Mouse (Mus musculus) liver, adult 2 months (tissue): Measurements from ENCODE around the gene Adcy6. TPM values are rescaled to one million over a fixed set of nuclear protein-coding genes. Genes with fewer than 3 reads are reported as not detected.
"Not testable (repeated sequence)": the region's sequence is repeated elsewhere in the genome, so short reads cannot be mapped to it uniquely, and the experiment has no call there.

Experiments
- DNase-seq: peaks from one replicate; pipeline ENCODE4 v3.0.0-alpha.2; 2011; ENCODE audit warnings: low read depth, low spot score; ENCODE audit errors: extremely low read depth
- H3K27ac ChIP-seq: fragments of 200-500 bp; replicated peaks from 2 replicates; pipeline ENCODE4 v1.5.1; 2012; ENCODE audit warnings: low read depth, mild to moderate bottlenecking, control low read depth, inconsistent platforms, low read length; ENCODE audit not compliant: insufficient read depth
- H3K27me3 ChIP-seq: fragments of 200-500 bp; 2 replicates; pipeline ENCODE4 v1.6.1; 2012; ENCODE audit warnings: mild to moderate bottlenecking, moderate library complexity, low read length, inconsistent platforms; ENCODE audit not compliant: control insufficient read depth, insufficient read depth
- H3K36me3 ChIP-seq: fragments of 200-500 bp; 2 replicates; pipeline ENCODE4 v1.6.1; 2012; ENCODE audit warnings: low read length, inconsistent platforms; ENCODE audit not compliant: control insufficient read depth, insufficient read depth
- H3K4me1 ChIP-seq: fragments of 200-500 bp; 2 replicates; pipeline ENCODE4 v1.6.1; 2011; ENCODE audit warnings: low read length; ENCODE audit not compliant: control insufficient read depth, insufficient read depth
- H3K4me3 ChIP-seq: fragments of 200-500 bp; 2 replicates; pipeline ENCODE4 v1.5.1; 2011; ENCODE audit warnings: low read depth, mild to moderate bottlenecking, control low read depth, low read length, moderate library complexity; ENCODE audit not compliant: insufficient read depth
- H3K79me2 ChIP-seq: fragments of 200-500 bp; 2 replicates; pipeline ENCODE4 v1.6.1; 2012; ENCODE audit warnings: inconsistent platforms, mild to moderate bottlenecking, low read length, moderate library complexity; ENCODE audit not compliant: control insufficient read depth, insufficient read depth
- H3K9ac ChIP-seq: fragments of 200-500 bp; 2 replicates; pipeline ENCODE4 v1.6.1; 2012; ENCODE audit warnings: low read depth, mild to moderate bottlenecking, control low read depth, inconsistent platforms, low read length
- CTCF ChIP-seq: fragments of 200-500 bp; IDR thresholded peaks from 2 replicates; pipeline ENCODE4 v1.5.1; 2011; ENCODE audit warnings: low read depth, low read length, control low read depth
- POLR2A ChIP-seq: fragments of 200-500 bp; IDR thresholded peaks from 2 replicates; pipeline ENCODE4 v1.6.1; 2011; ENCODE audit warnings: low read length, control low read depth; ENCODE audit not compliant: insufficient read depth; ENCODE audit errors: extremely low read depth
- WGBS: fragments of 180-500 bp; shearing (Covaris S2); methylation state at CpG from one replicate; pipeline ENCODE4 v1.1.7; 2018; 5-methylcytosine and 5-hydroxymethylcytosine counted together
- polyA plus RNA-seq: library from polyadenylated mRNA; depleted of rRNA; stranded (reverse); fragments of >200 nt; gene quantifications from 2 replicates; pipeline ENCODE4 v1.2.3, GENCODE M21; 2012
- total RNA-seq: library from RNA; depleted of rRNA; stranded (reverse); fragments of >200 nt; gene quantifications from 2 replicates; pipeline ENCODE4 v1.2.3, GENCODE M21; 2014

The Adcy6 gene
- total and polyA plus RNA-seq, 2 experiments = 8.9 to 16.3 TPM

DNA sequence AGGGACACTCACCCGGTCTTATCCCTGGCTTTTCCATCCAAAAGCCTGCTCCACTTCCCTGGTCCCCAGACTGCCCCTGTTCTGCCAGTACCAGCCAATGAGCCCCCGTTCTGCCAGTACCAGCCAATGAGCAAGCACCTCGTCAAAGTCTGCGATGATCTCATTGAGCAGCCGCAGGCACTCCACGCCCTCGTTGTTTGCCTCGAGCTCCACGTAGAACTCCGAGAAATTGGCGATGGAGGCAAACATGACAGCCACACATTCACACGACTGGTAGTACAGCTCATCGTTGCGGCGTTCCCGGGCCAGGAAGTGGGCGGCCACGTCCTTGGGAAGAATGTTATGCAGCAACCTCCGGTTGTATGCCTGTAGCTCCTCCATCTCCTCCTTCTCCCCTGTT is 15.7 kb downstream of the Adcy6 start:
- 84% methylated on average over 19 of the region's 19 CpGs for WGBS
- Histone ChIP-seq H3K4me3 (no peak overlapping the region), H3K79me2 (no peaks in the 10 kb centered on the region), H3K9ac (no peak overlapping the region), H3K36me3 (peaks cover 7% of the 10 kb centered on the region), H3K4me1 (0 out of 2 replicates have a peak, but pooled peaks cover 3% of the 10 kb centered on the region), H3K27ac (no peak overlapping the region), H3K27me3 (no peaks in the 10 kb centered on the region)
- no peak for DNase-seq
- TF ChIP-seq CTCF (no peak), POLR2A (no peak)

DNA sequence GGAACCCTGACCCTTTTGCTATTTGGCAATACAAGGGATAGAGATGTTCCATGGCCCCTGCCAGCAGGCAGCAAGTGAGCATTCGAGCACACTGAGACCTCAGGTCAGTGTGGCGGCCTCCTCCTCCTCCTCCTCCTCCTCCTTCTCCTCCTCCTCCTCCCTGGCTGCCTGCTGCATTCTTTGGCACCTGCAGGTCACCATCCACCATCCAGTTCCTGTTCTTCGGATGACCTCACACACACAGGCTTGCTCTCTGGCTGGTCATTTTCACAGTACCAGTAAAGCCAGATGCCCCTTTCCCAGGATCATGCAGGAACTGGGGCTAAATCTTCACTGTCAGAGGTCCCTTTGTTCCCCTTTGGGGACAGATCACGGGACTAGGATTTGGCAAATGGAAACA is 18.5 kb downstream of the Adcy6 start:
- Histone ChIP-seq H3K27me3 (no peaks in the 10 kb centered on the region), H3K27ac (no peak overlapping the region), H3K36me3 (peaks cover 7% of the 10 kb centered on the region), H3K4me1 (0 out of 2 replicates have a peak, but pooled peaks cover 3% of the 10 kb centered on the region), H3K4me3 (no peak overlapping the region), H3K9ac (no peak overlapping the region), H3K79me2 (no peaks in the 10 kb centered on the region)
- 51% methylated on average over 4 of the region's 4 CpGs for WGBS
- TF ChIP-seq POLR2A = no peak
- TF ChIP-seq CTCF = no peak
- peak; percentile 76 for DNase-seq

DNA sequence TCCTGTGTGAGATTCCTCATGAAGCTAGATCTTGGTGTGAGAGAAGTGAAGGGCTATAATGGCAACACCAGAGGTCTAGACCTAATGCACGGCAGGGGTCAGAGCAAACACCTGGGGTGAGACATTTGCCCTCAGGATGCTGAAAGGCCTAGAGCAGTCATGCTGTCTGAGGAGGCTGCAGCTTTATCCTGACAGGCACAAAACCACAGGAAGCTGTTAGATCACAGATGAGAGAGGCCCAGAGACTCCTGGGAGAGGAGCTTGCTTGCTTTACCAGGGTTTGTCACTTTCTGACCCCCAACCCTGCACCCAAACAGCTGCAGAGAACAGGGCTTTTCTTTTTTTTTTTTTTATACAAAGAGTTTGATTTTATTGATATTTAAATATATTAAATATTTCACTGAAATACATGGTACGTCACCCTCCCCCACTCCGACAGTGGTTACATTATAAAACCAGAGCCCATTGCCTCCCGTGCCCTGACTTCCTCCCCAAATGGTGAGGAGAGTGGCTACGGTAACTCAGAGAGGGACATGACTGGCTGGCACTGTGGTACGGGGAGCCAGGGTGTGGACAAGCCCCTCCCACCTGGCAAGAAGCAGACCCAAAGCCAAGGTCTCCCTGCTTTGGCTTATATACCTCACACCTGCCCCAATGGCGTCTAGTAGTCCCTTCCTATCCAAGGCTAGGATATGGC is 20.1 kb downstream of the Adcy6 start:
- no peak overlapping the region for H3K4me3 ChIP-seq
- 0 out of 2 replicates have a peak, but pooled peaks cover 3% of the 10 kb centered on the region for H3K4me1 ChIP-seq
- no peak for TF ChIP-seq CTCF
- WGBS = 80% methylated on average over 7 of the region's 7 CpGs
- no peak overlapping the region for H3K9ac ChIP-seq
- no peaks in the 10 kb centered on the region for H3K79me2 ChIP-seq
- no peak for DNase-seq
- H3K27ac ChIP-seq = no peak overlapping the region
- peaks cover 5% of the 10 kb centered on the region; the same call in 1 of the 2 replicates for H3K36me3 ChIP-seq
- H3K27me3 ChIP-seq = no peaks in the 10 kb centered on the region

DNA sequence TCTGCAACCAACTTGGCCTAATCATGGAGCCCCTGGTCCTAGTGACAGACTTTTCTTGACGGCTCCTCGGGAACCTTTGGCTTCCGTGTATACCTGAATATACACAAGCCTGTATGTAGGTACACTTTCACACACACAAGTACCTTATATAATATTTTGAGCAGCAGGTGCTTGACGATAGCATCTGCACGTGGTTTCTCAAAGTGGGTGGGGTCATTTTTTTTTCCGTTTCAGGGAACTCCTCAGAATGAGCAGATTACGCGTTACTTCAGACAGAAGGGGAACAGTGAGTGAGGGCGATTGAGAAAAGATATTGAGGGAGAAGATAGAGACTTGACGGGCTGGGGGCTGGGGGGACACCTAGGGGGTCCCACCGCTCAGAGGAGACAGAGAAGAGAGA is 22.1 kb downstream of the Adcy6 start:
- H3K36me3 ChIP-seq = peaks cover 3% of the 10 kb centered on the region; the same call in 1 of the 2 replicates
- DNase-seq = no peak

DNA sequence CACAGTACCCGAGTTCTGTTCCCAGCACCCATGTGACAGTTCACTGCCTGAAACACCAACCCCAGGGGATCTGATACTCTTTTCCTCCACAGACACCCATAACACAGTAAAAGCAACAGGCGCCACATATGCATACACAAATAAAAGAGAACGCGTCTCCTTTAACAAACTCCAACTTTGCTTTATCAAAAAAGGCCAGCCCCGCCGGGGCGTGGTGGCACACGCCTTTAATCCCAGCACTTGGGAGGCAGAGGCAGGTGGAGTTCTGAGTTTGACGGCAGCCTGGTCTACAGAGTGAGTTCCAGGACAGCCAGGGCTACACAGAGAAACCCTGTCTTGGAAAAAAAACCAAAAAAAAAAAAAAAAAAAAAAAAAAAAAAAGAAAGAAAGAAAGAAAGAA is 23.7 kb downstream of the Adcy6 start:
- not testable (repeated sequence) for H3K27ac ChIP-seq, H3K27me3 ChIP-seq, H3K36me3 ChIP-seq, H3K9ac ChIP-seq, H3K4me3 ChIP-seq, DNase-seq, H3K79me2 ChIP-seq, H3K4me1 ChIP-seq
- WGBS = 81% methylated on average over 9 of the region's 9 CpGs

More for the DNA sequence above, 22.1 kb downstream of the Adcy6 start:
- H3K4me3 ChIP-seq = no peak overlapping the region
- H3K79me2 ChIP-seq = no peaks in the 10 kb centered on the region
- H3K9ac ChIP-seq = no peak overlapping the region
- H3K27me3 ChIP-seq = no peaks in the 10 kb centered on the region
- no peak overlapping the region for H3K27ac ChIP-seq
- TF ChIP-seq POLR2A (no peak), CTCF (no peak)
- 0 out of 2 replicates have a peak, but pooled peaks cover 3% of the 10 kb centered on the region for H3K4me1 ChIP-seq
- 88% methylated on average over 11 of the region's 11 CpGs for WGBS

DNA sequence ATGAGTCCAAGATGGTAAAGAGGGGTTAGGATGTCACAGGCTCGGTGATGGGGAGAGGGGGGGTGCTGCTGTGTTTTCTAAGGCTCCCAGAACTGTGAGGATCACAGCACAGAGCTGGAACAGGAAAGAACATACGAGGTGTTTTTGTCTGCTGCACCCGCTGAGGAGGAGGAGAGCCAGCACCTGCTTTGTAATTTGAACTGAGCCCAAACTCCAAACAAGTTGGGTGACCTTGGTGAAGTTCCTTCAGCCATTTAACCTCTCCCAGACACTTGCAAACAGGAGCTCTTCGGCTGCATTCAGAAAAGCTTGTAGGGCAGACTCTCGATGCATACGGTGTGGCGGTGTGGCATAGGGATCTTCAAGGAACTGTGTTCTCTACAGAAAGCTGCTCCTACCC is 24.5 kb downstream of the Adcy6 start:
- Histone ChIP-seq H3K4me1 (no peaks in the 10 kb centered on the region), H3K27ac (no peak overlapping the region), H3K4me3 (no peak overlapping the region), H3K9ac (no peak overlapping the region), H3K27me3 (no peaks in the 10 kb centered on the region), H3K79me2 (no peaks in the 10 kb centered on the region), H3K36me3 (no peaks in the 10 kb centered on the region)
- no peak for TF ChIP-seq CTCF
- TF ChIP-seq POLR2A = no peak
- WGBS = 52% methylated on average over 7 of the region's 7 CpGs
- DNase-seq = peak; percentile 28
